Mouse (Mus musculus): ENCODE measurements around the gene Mettl7a2. TPM values are rescaled to one million over a fixed set of nuclear protein-coding genes. Genes with fewer than 3 reads are reported as not detected.
A peak's percentile ranks its signal among the peaks of the same experiment; 100 is the strongest.

Mettl7a2 gene
- polyA plus RNA-seq, 1 experiment from 2014 or later: not detected

DNA sequence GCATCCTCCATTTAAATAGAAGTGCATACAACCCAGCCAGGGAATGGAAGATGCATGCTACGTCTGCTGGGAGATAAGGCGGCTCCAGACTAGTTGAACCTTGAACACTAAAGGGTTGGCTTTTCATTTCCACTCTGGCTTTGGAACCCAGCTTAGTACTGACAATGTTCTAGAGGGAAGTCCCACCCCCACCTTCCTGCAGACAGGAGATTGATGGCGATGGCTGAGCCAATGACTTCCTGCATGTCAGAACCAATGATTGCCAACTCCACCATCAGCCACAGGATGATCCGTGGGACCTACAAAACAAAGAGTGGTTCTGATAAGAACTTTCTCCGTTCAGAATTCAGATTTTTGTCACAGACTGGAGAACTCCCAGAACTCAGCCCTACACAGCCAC is 53.1 kb downstream of the Mettl7a2 start:
- peaks cover 31% of the 10 kb centered on the region for H3K36me3 ChIP-seq (ENCODE audit: control insufficient read depth, insufficient read depth, low read length)
- no peak overlapping the region for H3K4me2 ChIP-seq (replicated peaks; ENCODE audit: low read depth, low read length)
- 73% methylated on average over 5 of the region's 5 CpGs for WGBS
- H3K27me3 ChIP-seq (ENCODE audit: control insufficient read depth, insufficient read depth, low read length): no peaks in the 10 kb centered on the region
- H3K9me3 ChIP-seq (ENCODE audit: control insufficient read depth, low read depth, low read length): no peaks in the 10 kb centered on the region
- no peak overlapping the region for H3K27ac ChIP-seq (ENCODE audit: low read length)
- no peak overlapping the region for H3K4me3 ChIP-seq (ENCODE audit: low read depth, low read length)
- no peak for ATAC-seq (ENCODE audit: insufficient number of reproducible peaks, insufficient read depth, low FRiP score, low read depth)
- H3K4me1 ChIP-seq (ENCODE audit: control insufficient read depth, insufficient read depth, low read length): no peaks in the 10 kb centered on the region
- H3K9ac ChIP-seq (replicated peaks; ENCODE audit: low read depth, low read length): no peak overlapping the region

DNA sequence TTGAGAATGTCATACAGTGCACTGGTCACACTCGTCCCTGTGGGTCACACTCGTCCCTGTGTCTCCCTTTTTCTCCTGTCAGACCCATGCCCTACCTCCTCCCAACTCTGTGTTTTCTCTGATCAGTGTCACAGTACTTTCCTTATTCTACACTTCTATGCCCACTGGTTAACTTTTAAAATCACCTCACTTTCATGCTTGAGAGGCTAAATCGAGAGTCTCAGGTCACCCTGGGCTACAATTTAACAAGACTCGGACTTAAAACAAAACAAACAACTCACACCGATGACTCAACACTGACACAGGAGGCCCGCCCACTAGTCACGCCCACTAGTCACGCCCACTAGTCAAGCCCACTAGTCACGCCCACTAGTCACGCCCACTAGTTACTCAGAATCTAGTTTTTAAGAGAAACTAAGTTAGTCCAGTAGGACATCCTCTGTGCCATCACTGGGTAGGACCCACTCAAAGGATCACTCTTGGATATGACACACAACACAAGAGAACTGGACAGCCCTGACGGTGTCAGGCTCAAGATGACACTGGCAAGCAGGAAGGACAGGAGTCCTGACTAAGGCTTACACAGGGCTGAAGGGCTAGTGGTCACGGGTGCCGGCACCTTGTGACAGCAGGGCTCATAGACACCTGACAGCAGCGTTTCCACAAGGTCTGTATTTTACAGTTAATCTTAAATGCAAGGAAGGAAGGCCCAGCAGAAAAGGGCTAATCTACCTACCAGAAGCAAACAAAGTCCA is 58.1 kb downstream of the Mettl7a2 start:
- Histone ChIP-seq H3K9me3 (ENCODE audit: control insufficient read depth, low read depth, low read length) (no peaks in the 10 kb centered on the region), H3K36me3 (ENCODE audit: control insufficient read depth, insufficient read depth, low read length) (peaks cover 8% of the 10 kb centered on the region; the same call in 1 of the 2 replicates), H3K4me3 (ENCODE audit: low read depth, low read length) (no peak overlapping the region), H3K4me2 (replicated peaks; ENCODE audit: low read depth, low read length) (no peak overlapping the region), H3K9ac (replicated peaks; ENCODE audit: low read depth, low read length) (no peak overlapping the region), H3K4me1 (ENCODE audit: control insufficient read depth, insufficient read depth, low read length) (no peaks in the 10 kb centered on the region), H3K27ac (ENCODE audit: low read length) (no peak overlapping the region), H3K27me3 (ENCODE audit: control insufficient read depth, insufficient read depth, low read length) (no peaks in the 10 kb centered on the region)
- 53% methylated on average over 14 of the region's 14 CpGs for WGBS
- ATAC-seq (ENCODE audit: insufficient number of reproducible peaks, insufficient read depth, low FRiP score, low read depth): 0 out of 2 replicates have a peak, but pooled peaks have one; percentile 33

Other genes starting within 250 kb of the Mettl7a2 start
- 52.6 and 53.1 TPM in 2 replicates for gene Atf1, start 125.4 kb upstream of the Mettl7a2 start, polyA plus RNA-seq (2014; fragmentation: Nextera tagmentation; extraction: Ambion mirVana)
- gene Tmprss12, start 72.4 kb upstream of the Mettl7a2 start, polyA plus RNA-seq (2014; fragmentation: Nextera tagmentation; extraction: Ambion mirVana): 0.17 and 0.25 TPM in 2 replicates
- 7.3 and 9.2 TPM in 2 replicates for gene Mettl7a1, start 49.1 kb upstream of the Mettl7a2 start, polyA plus RNA-seq (2014; fragmentation: Nextera tagmentation; extraction: Ambion mirVana)
- gene Mettl7a3, start 18.3 kb upstream of the Mettl7a2 start, polyA plus RNA-seq (2014; fragmentation: Nextera tagmentation; extraction: Ambion mirVana): not detected in 2 replicates
- gene Methig1, start 51 bp upstream of the Mettl7a2 start, polyA plus RNA-seq (2014; fragmentation: Nextera tagmentation; extraction: Ambion mirVana): 0.41 TPM in 1 of 2 replicates, not detected in the other
- gene Higd1c, start 11.3 kb downstream of the Mettl7a2 start, polyA plus RNA-seq (2014; fragmentation: Nextera tagmentation; extraction: Ambion mirVana): not detected in 2 replicates
- not detected in 2 replicates for gene Gm5475, start 68.9 kb downstream of the Mettl7a2 start, polyA plus RNA-seq (2014; fragmentation: Nextera tagmentation; extraction: Ambion mirVana)
- 13.5 and 18.2 TPM in 2 replicates for gene Slc11a2, start 71.9 kb downstream of the Mettl7a2 start, polyA plus RNA-seq (2014; fragmentation: Nextera tagmentation; extraction: Ambion mirVana)
- gene Letmd1, start 115.8 kb downstream of the Mettl7a2 start, polyA plus RNA-seq (2014; fragmentation: Nextera tagmentation; extraction: Ambion mirVana): 29.8 and 30.4 TPM in 2 replicates
- 12.0 and 12.6 TPM in 2 replicates for gene Csrnp2, start 142.3 kb downstream of the Mettl7a2 start, polyA plus RNA-seq (2014; fragmentation: Nextera tagmentation; extraction: Ambion mirVana)
- 26.5 and 30.1 TPM in 2 replicates for gene Tfcp2, start 198.8 kb downstream of the Mettl7a2 start, polyA plus RNA-seq (2014; fragmentation: Nextera tagmentation; extraction: Ambion mirVana)
- gene Pou6f1, start 246.8 kb downstream of the Mettl7a2 start, polyA plus RNA-seq (2014; fragmentation: Nextera tagmentation; extraction: Ambion mirVana): 9.3 and 9.6 TPM in 2 replicates

Measured in stomach, embryonic 14.5 days (tissue).